Mouse (Mus musculus) kidney, adult 2 months (tissue): ENCODE measurements around the gene Kcnk12.

Experiments used
- CTCF ChIP-seq: fragments of 200-500 bp; conservative IDR thresholded peaks from 2 replicates; pipeline ENCODE4 v1.5.1; 2011; ENCODE audit warnings: low read depth, mild to moderate bottlenecking, control low read depth, low read length, moderate library complexity, mixed read lengths; ENCODE audit not compliant: insufficient read depth, insufficient read length
- POLR2A ChIP-seq: fragments of 200-500 bp; IDR thresholded peaks from one replicate; pipeline ENCODE4 v1.6.1; 2011; ENCODE audit warnings: low read depth, low read length, control low read depth

DNA sequence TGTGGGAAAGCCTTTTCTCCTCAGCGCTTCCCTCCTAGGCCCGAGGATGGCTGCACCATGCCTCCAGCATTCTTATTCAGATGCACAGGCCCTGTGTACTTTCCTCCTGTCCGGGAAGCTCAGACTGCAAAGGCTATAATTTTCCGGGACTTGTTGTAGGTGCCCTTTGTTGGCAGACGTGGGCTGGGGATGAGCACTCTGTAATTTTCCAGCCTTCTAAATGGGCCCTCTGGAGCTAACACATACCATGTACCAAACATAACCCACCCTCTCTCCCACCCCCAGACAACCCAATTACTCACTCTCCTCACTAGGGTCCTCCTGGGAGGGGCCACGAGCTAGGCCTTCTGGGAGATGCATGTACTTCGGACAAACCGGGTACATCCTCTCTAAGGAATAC lies 22.8 kb downstream of the Kcnk12 start:
- TF ChIP-seq CTCF: no peak
- no peak for TF ChIP-seq POLR2A
